Mouse (Mus musculus) midbrain, embryonic 10.5 days (tissue): ENCODE data around the gene Sh2d2a. TPM values are rescaled to one million over a fixed set of nuclear protein-coding genes. Genes with fewer than 3 reads are reported as not detected.
A peak's percentile ranks its signal among the peaks of the same experiment; 100 is the strongest.
"Not testable (repeated sequence)": the region's sequence is repeated elsewhere in the genome, so short reads cannot be mapped to it uniquely, and the experiment has no call there.

Experiments
- DNase-seq: peaks from one replicate; pipeline ENCODE4 v3.0.0-alpha.2; 2017; ENCODE audit warnings: low spot score
- H3K27ac ChIP-seq: fragments of 300-500 bp; sonication (generic); replicated peaks from 2 replicates; pipeline ENCODE4 v1.5.1; 2016; ENCODE audit warnings: mild to moderate bottlenecking
- H3K27me3 ChIP-seq: fragments of 300-500 bp; sonication (generic); 2 replicates; pipeline ENCODE4 v1.6.1; 2016; ENCODE audit warnings: low read depth, mild to moderate bottlenecking; ENCODE audit not compliant: poor library complexity, severe bottlenecking
- H3K36me3 ChIP-seq: fragments of 300-500 bp; sonication (generic); 2 replicates; pipeline ENCODE4 v1.6.1; 2016; ENCODE audit warnings: mild to moderate bottlenecking, moderate library complexity
- H3K4me1 ChIP-seq: fragments of 300-500 bp; sonication (generic); 2 replicates; pipeline ENCODE4 v1.6.1; 2016
- H3K4me3 ChIP-seq: fragments of 300-500 bp; sonication (generic); 2 replicates; pipeline ENCODE4 v1.5.1; 2016; ENCODE audit warnings: mild to moderate bottlenecking, moderate library complexity
- H3K9me3 ChIP-seq: fragments of 300-500 bp; sonication (generic); replicated peaks from 2 replicates; pipeline ENCODE4 v1.6.1; 2016; ENCODE audit warnings: mild to moderate bottlenecking
- WGBS: fragments of 180-500 bp; shearing (Covaris S2); methylation state at CpG from one replicate; pipeline ENCODE4 v1.1.7; 2016; 5-methylcytosine and 5-hydroxymethylcytosine counted together
- polyA plus RNA-seq: library from polyadenylated mRNA; unstranded; fragments of >200 nt; fragmentation: Nextera tagmentation; extraction: Ambion mirVana; gene quantifications from 2 replicates; pipeline ENCODE4 v1.2.1, GENCODE M21; 2016

Gene Sh2d2a
- polyA plus RNA-seq, 1 experiment from 2014 or later = 0.06 TPM

GRCm38 (mm10) chr3:87877730-87878129, 31.2 kb downstream of the Sh2d2a start:
- Histone ChIP-seq H3K36me3 (peaks cover 90% of the 10 kb centered on the region), H3K4me1 (no peaks in the 10 kb centered on the region), H3K9me3 (no peaks in the 10 kb centered on the region), H3K27me3 (no peaks in the 10 kb centered on the region), H3K4me3 (no peak overlapping the region), H3K27ac (no peak overlapping the region)
- 98% methylated on average over 4 of the region's 4 CpGs for WGBS
- DNase-seq = no peak

- WGBS = 3% methylated on average over 3 of the region's 3 CpGs
- Histone ChIP-seq H3K27me3 (no peaks in the 10 kb centered on the region), H3K4me1 (peaks cover 20% of the 10 kb centered on the region), H3K9me3 (peaks cover 6% of the 10 kb centered on the region; the same call in 1 of the 2 replicates), H3K36me3 (peaks cover 31% of the 10 kb centered on the region), H3K4me3 (peak overlapping the region; percentile 99), H3K27ac (peak overlapping the region; percentile 96)
- no peak for DNase-seq
Observed at GRCm38 (mm10) chr3:87884291-87884690, 37.7 kb downstream of the Sh2d2a start.

- H3K36me3 ChIP-seq = peaks cover 28% of the 10 kb centered on the region
- H3K4me3 ChIP-seq = peak overlapping the region; percentile 99
- no peaks in the 10 kb centered on the region for H3K27me3 ChIP-seq
- WGBS = under 1% methylated on average over 28 of the region's 28 CpGs
- peak overlapping the region; percentile 96 for H3K27ac ChIP-seq
- DNase-seq = no peak
- peaks cover 20% of the 10 kb centered on the region for H3K4me1 ChIP-seq
- peaks cover 6% of the 10 kb centered on the region; the same call in 1 of the 2 replicates for H3K9me3 ChIP-seq
Observed at GRCm38 (mm10) chr3:87884708-87885251, 38.2 kb downstream of the Sh2d2a start.

- H3K36me3 ChIP-seq = peaks cover 22% of the 10 kb centered on the region
- H3K27ac ChIP-seq = peak within 1 kb of the TSS; percentile 96
- peaks cover 6% of the 10 kb centered on the region; the same call in 1 of the 2 replicates for H3K9me3 ChIP-seq
- H3K4me3 ChIP-seq = peak within 1 kb of the TSS; percentile 99
- no peaks in the 10 kb centered on the region for H3K27me3 ChIP-seq
- under 1% methylated on average over 33 of the region's 33 CpGs for WGBS
- DNase-seq = peak; percentile 88
- H3K4me1 ChIP-seq = peaks cover 20% of the 10 kb centered on the region
Observed at GRCm38 (mm10) chr3:87885281-87886003, 38.9 kb downstream of the Sh2d2a start, which contains the start of gene Prcc. Prcc (minus strand) TSS chr3:87885608.

- peaks cover 6% of the 10 kb centered on the region; the same call in 1 of the 2 replicates for H3K9me3 ChIP-seq
- H3K36me3 ChIP-seq = peaks cover 16% of the 10 kb centered on the region
- peaks cover 20% of the 10 kb centered on the region for H3K4me1 ChIP-seq
- H3K4me3 ChIP-seq = peak overlapping the region; percentile 99
- DNase-seq = no peak
- H3K27me3 ChIP-seq = no peaks in the 10 kb centered on the region
- peak overlapping the region; percentile 96 for H3K27ac ChIP-seq
- 13% methylated on average over 10 of the region's 10 CpGs for WGBS
Observed at GRCm38 (mm10) chr3:87886004-87886365, 39.4 kb downstream of the Sh2d2a start.

GRCm38 (mm10) chr3:87886416-87886815, 39.9 kb downstream of the Sh2d2a start:
- 86% methylated on average over 6 of the region's 6 CpGs for WGBS
- peak overlapping the region; percentile 96; the same call in 1 of the 2 replicates for H3K27ac ChIP-seq
- H3K36me3 ChIP-seq = peaks cover 12% of the 10 kb centered on the region
- no peaks in the 10 kb centered on the region for H3K27me3 ChIP-seq
- H3K9me3 ChIP-seq = peaks cover 6% of the 10 kb centered on the region; the same call in 1 of the 2 replicates
- peak overlapping the region; percentile 99 for H3K4me3 ChIP-seq
- DNase-seq = no peak
- H3K4me1 ChIP-seq = peaks cover 20% of the 10 kb centered on the region

GRCm38 (mm10) chr3:87887400-87887799, 40.8 kb downstream of the Sh2d2a start:
- not testable (repeated sequence) for DNase-seq, H3K27ac ChIP-seq, H3K36me3 ChIP-seq, H3K4me3 ChIP-seq, H3K27me3 ChIP-seq, H3K9me3 ChIP-seq
- WGBS = 76% methylated on average over 4 of the region's 4 CpGs
- H3K4me1 ChIP-seq = peaks cover 20% of the 10 kb centered on the region

GRCm38 (mm10) chr3:87891481-87891880, 44.9 kb downstream of the Sh2d2a start:
- DNase-seq = no peak
- Histone ChIP-seq H3K27me3 (no peaks in the 10 kb centered on the region), H3K36me3 (no peaks in the 10 kb centered on the region), H3K4me3 (no peak overlapping the region), H3K9me3 (peaks cover 6% of the 10 kb centered on the region; the same call in 1 of the 2 replicates), H3K27ac (no peak overlapping the region), H3K4me1 (no peaks in the 10 kb centered on the region)
- 38% methylated on average over 3 of the region's 3 CpGs for WGBS

DNA sequence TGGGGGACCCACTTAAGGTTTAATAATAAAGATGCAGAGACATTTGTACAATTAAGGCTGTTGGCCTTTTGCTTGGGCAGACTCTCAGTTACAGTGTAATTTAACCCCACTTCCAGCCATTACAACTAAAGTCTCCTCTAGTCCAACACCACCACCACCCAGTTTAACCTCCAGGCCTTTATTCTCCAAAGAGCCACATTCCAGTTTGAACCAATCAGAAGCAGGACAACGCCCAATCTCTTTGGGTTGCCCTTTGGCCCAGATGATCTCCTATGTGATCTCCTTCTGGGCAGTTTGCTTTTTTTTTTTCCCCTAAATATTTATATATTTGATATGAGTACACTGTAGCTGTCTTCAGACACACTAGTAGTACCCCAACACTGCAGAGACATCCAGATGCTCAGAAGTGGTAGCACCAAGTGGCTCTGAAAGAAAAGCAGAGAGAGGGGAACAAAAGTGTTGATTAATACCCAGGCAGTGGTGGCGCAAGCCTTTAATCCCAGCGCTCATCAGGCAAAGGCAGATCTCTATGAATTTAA, 46.9 kb downstream of the Sh2d2a start:
- peaks cover under 1% of the 10 kb centered on the region; the same call in 1 of the 2 replicates for H3K9me3 ChIP-seq
- H3K4me1 ChIP-seq = no peaks in the 10 kb centered on the region
- WGBS = 73% methylated on average over 3 of the region's 3 CpGs
- no peak overlapping the region for H3K4me3 ChIP-seq
- H3K27ac ChIP-seq = no peak overlapping the region
- no peak for DNase-seq
- no peaks in the 10 kb centered on the region for H3K27me3 ChIP-seq
- H3K36me3 ChIP-seq = no peaks in the 10 kb centered on the region

DNA sequence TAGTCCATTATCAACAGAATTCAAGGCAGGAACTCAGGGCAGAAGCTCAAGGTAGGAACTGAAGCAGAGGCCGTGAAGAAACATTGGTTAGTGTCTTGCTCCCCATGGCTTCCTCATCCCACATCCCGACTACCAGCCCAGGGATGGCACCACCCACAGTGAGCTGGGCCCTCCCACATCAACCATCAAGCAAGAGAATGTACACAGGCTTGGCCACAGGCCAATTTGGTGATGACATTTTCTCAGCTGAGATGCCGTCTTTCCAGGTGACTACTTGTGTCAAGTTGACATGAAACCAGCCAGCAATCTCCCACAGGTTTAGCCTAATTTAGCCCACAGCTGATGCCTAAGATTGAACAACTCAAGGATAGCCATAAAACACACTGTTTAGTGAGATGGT, 52.7 kb downstream of the Sh2d2a start:
- Histone ChIP-seq H3K4me3 (no peak overlapping the region), H3K27me3 (no peaks in the 10 kb centered on the region), H3K9me3 (no peaks in the 10 kb centered on the region), H3K36me3 (no peaks in the 10 kb centered on the region), H3K27ac (no peak overlapping the region), H3K4me1 (peaks cover 3% of the 10 kb centered on the region; the same call in 1 of the 2 replicates)
- no peak for DNase-seq
- WGBS = 71% methylated on average over 3 of the region's 3 CpGs

- H3K27me3 ChIP-seq = no peaks in the 10 kb centered on the region
- H3K4me3 ChIP-seq = no peak overlapping the region
- no peaks in the 10 kb centered on the region for H3K9me3 ChIP-seq
- DNase-seq = no peak
- WGBS = 85% methylated on average over 3 of the region's 3 CpGs
- no peaks in the 10 kb centered on the region for H3K36me3 ChIP-seq
- peaks cover 3% of the 10 kb centered on the region; the same call in 1 of the 2 replicates for H3K4me1 ChIP-seq
- no peak overlapping the region for H3K27ac ChIP-seq
Observed at GRCm38 (mm10) chr3:87899776-87900175, 53.2 kb downstream of the Sh2d2a start.

DNA sequence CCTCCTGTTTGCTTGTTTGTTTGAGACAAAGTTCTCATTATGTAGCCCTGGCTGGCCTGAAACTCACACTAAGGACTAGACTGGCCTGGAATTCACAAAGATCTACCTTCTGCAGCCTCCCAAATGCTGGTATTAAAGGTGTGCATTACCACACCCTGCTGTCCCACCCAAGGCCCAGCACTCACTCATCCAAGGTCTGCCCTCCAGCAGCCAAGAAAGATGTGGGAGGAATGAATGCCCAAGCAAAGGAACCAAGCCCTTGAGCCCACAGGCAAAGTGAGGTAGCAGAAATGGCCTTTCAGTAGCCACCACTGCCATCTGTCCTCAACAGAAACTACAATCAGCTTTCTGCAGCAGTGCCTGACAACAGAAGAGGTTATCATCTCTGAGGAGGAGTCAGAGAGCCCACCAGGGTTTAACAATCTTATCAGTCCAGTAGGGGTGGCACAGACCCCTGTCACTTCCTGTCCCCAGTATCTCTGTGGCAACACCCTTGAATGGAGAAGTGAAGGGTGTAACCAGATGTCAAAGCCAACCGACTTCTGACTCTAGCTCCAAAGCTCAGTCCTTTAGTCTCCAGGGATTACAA, 54.6 kb downstream of the Sh2d2a start:
- H3K27me3 ChIP-seq = no peaks in the 10 kb centered on the region
- H3K4me3 ChIP-seq = peak overlapping the region; percentile 3; the same call in 1 of the 2 replicates
- peaks cover 8% of the 10 kb centered on the region; the same call in 1 of the 2 replicates for H3K4me1 ChIP-seq
- H3K9me3 ChIP-seq = no peaks in the 10 kb centered on the region
- no peak for DNase-seq
- peak overlapping the region; percentile 55 for H3K27ac ChIP-seq
- H3K36me3 ChIP-seq = no peaks in the 10 kb centered on the region
- WGBS = 65% methylated on average over 1 of the region's 1 CpGs
